Mouse (Mus musculus): Measurements from ENCODE around the gene Tmem141.

DNA sequence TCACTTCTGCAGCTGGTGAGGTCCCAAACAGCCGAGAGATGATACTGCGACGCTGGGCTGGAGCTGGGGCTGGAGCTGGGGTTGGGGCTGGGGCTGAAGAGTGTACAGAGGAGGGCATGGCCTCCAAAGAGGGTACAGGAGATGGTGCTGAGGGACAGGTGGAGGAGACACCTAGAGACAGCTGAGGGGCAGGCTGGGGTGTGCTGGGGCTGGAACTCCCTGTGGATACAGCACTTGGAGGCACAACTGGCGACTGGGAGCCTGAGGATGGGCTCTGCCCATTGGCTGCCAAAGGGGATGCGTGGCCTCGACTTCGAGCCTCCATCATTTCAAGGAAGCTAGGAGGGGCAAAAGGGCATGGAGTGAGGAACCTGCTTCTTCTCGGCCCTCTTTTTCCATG, 34.5 kb downstream of the Tmem141 start:
- no peak for TF ChIP-seq CTCF (IDR thresholded peaks at IDR 0.05; ENCODE audit: low read depth, low read length)
- no peak for TF ChIP-seq GATA1 (IDR thresholded peaks at IDR 0.05; ENCODE audit: borderline replicate concordance, low read length)
- no peak for TF ChIP-seq POLR2AphosphoS5 (IDR thresholded peaks at IDR 0.05; ENCODE audit: insufficient replicate concordance, low read depth, low read length)
- TF ChIP-seq GATA2 (IDR thresholded peaks at IDR 0.05; ENCODE audit: borderline replicate concordance, low read depth, low read length), result no peak
- no peak for TF ChIP-seq TAL1 (conservative IDR thresholded peaks at IDR 0.05; ENCODE audit: low read depth, low read length)

Measured in G1E (cell line).